Mouse (Mus musculus) mouse embryonic stem cell (cell line): ENCODE measurements around the gene Copz2.
"Not testable (repeated sequence)": the region's sequence is repeated elsewhere in the genome, so short reads cannot be mapped to it uniquely, and the experiment has no call there.

Experiments used
- in situ Hi-C, 2 experiments: fragments of 300-500 bp; cut with MboI; formaldehyde crosslinking; loops; 1 replicate in 1 of 2; 3 replicates in 1 of 2; pipeline ENCODE4 v1.14.3; 2019 to 2020; ENCODE audit warnings: low sequenced_read_pairs in 2 of 2, low pct_unique_long_range_greater_than_20kb in 1 of 2, mixed read lengths in 1 of 2; ENCODE audit not compliant: unreplicated experiment in 1 of 2

Gene Copz2

DNA sequence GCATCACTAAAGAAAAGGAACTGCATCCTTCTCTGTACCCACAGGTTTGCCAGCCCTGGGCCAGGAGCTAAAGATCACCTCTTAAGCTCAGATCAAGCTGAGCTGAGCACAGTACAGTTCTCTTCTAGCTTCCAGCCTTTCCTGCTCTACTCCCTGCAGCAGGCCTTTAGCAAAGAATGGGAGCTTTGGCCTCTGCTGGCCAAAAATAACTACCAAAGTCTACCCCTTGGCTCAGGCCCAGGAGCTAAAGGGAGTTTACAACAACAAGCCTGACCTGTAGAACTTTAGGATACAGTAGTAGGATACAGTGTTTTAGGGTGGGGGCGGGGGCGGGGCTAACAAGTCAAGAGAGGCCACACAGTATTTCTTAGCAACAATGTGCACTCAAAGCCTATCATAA, 23.2 kb upstream of the Copz2 start:
- in situ Hi-C loops: no loop called here

DNA sequence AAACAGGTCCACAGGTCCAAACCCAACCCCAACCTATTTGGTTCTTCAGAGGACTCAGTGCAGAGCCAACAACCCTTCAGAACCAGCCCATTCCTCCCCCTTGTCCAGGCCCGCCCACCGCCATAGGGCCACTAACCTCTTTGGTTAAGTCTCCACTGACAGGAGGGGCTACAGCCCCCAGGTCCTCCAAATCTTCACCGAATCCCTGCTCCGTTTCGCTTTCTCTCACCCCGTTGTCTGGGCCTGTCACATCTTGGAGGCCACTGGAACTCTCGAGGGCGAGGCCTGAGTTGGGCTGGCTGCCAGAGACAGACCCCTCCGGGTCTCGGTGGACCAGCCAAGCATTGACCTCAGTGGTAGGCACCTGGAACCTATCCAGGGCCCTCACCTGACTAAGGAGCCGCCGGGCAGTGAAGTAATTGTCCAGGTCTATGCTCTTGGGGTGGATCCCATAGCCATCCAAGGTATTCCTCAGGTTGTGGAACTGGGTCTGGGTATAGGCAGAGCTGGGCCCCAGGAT, 22.5 kb upstream of the Copz2 start:
- in situ Hi-C loops: no loop called here

DNA sequence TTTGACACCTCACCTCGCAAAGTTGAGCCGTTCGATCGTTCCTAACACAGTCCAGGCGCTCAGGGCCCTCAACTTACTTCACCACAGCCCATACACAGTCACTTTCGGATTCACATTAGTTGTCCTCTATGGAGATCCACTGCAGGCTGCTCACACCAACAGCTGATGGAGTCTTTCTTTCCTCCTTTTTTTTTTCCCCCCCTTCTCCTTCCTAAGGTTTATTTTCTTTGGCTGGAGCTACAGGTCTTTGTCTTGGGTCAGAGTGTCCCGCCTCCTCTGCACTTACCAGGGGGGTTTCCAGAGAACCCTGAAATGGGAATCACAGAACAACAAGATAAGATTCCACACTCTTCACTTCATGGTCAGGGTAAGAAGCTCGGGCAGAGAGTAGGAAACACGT, 21.8 kb upstream of the Copz2 start:
- in situ Hi-C loops: no loop called here

DNA sequence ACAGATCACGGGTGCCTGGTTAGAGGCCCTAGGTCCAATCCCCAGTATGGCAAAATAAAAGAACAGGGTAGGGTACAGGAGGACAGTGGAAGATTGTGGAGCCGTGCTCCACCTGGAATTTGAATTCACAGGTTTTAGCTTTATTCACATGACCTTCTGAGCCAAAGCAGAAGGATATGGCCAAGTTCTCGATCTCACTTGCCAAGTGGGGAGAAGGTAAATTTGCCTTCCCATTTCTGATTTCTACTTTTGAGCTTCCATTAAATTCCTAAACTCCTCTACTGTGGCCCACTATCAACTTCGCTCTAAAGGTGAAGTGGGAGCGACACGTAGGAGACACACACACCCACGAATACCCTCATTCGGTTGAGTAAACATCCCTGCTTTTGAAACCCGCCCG, 20.8 kb upstream of the Copz2 start:
- in situ Hi-C loops: no loop called here

DNA sequence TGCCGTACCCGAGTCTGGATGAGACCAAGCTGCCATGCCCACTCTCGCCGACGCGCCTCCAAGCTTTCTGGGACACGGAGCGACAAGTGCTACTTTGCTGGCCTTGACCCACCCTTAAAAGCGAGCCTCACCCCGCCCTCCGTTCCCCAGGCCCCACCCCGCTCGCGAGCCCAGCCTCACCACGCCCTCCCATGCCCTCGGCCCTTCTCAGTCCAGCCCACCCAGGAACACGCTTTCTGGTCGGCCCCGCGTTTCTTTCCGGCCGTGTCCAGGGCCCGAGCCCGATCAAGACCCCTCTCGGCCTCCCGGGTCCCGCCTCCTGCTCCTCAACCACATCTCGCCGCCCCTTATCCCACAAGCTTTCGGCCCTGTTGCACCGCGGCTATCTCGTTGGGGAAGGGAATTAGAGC, 20.3 kb upstream of the Copz2 start:
- in situ Hi-C loops: no loop called here

DNA sequence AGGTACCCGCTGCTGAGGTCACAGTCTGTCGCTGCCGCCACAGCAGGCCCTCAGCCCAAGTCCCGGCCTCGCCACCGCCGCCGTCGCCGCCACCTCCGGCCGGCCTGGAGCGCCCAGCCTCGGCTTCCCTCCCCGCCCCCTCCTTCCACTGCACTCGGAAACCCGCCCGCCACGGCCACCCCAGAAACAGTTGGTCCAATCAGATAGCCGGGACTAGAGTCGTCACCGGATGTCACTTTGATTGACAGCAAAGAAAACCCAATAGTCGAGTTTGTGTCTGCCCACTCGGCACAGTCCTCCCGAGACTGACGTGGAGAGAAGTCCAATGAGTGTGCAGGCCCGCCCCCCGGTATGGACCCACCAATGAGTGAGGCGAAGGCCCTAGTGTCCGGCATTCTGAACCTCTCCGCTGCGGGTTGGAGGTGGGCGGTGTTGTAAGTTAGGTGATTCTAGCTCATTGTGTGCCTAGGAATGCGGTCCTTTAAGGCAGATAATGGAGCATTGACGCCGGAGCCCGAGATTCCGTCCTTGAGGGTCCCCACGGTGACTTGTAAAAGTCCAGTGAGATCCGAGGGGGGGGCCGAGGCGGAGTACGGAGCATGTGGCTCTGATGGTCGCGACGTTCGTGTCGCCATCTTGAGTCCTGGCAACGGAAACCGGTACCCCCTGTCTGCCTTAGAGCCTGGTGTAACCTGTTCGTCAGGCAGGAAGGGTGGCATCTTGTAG, 19.7 kb upstream of the Copz2 start, which contains the start of gene Nfe2l1:
Gene Nfe2l1, minus strand, starts transcription at position 156 of the 726 bp plus-strand sequence.
- in situ Hi-C loops: no loop called here

DNA sequence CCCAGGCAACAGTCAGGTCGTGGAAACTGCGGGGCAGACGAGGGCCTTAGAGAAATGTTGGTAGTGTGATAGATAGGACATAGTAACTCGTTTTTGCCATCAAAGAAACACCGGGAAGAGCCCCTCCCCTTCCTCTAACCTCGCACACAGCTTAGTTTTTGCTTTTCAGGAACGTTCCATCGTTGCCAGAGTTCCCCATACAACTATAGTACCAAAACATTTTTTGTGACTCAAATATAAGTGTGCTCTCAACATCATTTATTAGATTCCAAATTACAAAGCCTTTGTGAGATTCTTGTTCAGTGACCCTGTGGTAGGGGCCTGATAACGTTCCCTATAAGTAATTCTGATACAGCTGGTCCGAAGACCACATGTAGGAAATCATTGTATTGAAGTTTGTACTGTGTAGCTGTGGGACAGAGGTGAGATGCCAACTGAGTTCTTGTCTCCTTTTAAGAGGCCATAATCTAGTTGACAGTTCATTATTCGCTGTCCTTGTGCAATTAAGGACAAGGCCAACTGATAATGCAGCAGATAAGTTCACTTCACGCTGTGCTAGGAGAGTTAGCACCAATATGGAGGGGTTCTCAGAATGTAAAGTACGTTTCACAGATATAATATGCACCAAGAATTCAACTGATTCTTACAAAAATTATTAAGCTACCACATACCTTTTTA, 19.0 kb upstream of the Copz2 start:
- in situ Hi-C loops: no loop called here

DNA sequence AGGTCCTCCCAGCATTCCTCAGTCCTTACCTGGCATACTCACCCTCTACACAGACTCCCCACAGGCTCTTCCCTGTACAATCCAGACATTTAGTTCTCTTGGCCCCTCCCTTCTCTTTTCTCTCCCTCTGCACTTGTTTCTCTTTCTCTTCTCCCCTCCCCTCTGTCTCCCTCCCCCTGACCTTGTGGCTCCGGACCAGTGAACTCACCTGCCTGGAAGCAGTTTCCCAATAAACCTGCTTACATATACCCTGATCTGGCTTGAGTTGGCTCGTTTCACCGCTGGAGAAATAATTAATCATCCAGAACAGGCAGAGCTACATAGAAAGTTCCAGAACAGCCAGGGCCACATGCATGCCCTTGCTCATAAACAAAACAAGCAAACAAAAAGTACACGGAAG, 18.2 kb upstream of the Copz2 start:
- in situ Hi-C loops: no loop called here

DNA sequence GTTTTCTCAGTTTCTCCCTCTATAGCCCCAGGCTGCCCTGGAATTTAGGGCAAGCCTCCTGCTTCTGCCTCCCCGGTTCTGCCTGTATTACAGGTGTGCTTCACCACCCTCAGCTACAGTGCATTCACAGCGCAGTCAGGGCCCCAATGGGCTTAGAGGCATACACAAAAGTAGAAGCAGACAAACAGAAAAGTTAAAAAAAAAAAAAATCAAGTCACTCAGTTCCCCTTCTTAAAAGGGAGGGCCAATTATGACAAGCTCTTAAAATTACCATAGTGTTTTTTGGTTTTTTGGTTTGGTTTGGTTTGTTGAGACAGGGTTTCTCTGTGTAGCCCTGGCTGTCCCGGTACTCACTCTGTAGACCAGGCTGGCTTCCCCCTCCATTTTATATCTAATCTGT, 17.1 kb upstream of the Copz2 start:
- in situ Hi-C loops: no loop called here

DNA sequence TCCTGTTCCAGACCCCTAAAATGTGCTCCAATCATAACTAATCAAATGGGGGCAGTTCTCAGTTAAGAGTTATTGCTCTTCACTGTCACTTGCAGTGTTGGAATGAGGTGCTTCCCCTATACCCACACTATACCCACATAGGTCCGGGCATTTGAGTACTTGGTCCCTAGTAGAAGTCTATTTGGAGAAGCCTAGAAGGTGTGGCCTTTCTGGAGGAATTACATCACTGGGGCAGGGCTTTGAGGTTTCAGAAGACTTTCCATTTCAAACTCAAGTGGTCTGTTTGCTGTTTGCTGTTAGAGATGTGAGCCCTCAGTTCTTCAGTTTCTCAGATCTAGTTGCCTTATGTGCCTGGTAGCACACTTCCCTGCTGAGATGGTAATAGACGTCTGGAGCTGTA, 16.7 kb upstream of the Copz2 start:
- in situ Hi-C loops: no loop called here

DNA sequence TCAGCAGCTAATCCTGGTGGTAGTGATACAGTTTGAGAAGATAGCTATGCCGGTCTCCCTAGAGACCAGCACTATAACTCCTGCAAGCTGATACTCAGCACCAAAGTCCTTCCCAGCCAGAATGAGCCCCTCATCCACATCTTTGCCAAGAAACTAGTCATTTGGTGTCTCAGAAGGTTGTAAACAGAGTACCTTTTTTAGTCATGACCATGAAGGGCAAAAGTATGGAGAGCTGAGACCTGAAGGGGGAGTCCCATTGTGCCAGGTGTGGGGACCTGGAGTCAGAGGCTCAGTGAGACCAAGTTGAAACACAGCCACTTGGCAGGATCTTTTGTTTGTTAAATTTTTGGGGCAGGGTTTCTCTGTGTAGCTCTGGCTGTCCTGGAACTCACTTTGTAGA, 15.5 kb upstream of the Copz2 start:
- in situ Hi-C loops: no loop called here

DNA sequence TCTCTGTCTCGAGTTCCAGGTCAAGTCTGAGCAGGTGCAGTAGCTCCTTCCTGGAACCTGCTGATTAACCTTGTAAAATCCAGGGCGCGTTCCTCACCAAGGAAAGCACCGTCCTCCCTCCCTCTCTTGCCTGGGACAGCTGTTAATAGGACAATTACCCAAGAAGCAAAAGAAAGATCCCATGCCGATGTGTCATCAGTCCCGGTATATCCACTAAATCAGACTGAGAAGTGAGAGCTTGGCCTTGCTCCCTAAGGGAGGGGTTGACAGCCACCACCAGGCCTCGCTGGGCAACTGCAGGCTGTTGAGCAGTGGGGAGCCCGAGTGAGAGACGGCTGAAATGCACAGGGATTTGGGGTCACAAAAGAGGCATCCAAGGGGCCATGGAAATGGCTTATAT, 12.4 kb upstream of the Copz2 start:
- in situ Hi-C loops: no loop called here

DNA sequence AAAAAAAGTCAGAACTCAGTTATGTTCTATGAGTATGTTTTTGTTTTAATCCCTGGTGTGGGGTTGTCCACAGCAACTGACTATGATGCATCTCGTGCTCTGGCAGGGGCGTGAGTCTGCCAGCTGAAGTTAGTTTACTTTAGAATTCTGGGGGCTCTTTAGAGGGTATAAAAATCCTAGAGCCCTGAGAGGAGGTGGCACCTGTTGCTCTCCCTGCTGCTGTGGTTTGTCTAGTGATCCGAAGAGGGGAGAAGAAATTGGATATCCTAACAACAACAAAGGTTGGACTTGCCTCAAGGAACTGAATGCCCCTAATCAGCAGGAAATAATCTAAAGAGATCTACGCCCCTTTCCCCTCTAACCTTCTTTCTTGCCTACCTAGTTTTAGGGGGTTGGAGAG, 11.3 kb upstream of the Copz2 start:
- in situ Hi-C loops: no loop called here

DNA sequence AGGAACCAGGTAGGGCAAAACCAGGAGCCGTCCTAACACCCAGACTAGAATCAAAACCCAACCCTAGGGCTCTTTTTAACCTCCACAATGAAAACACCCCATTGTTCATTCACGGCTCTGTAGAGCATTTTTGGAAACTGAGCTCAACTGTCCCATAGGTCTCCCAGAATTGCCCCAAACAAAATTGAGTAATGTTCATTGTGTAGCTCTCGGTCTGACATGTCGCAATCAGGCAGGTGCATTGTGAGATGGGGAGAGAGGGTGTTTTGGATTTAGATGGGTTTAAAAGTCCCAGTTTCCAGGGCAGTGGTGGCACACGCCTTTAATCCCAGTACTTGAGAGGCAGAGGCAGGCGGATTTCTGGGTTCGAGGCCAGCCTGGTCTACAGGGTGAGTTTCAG, 10.2 kb upstream of the Copz2 start:
- in situ Hi-C loops: no loop called here

DNA sequence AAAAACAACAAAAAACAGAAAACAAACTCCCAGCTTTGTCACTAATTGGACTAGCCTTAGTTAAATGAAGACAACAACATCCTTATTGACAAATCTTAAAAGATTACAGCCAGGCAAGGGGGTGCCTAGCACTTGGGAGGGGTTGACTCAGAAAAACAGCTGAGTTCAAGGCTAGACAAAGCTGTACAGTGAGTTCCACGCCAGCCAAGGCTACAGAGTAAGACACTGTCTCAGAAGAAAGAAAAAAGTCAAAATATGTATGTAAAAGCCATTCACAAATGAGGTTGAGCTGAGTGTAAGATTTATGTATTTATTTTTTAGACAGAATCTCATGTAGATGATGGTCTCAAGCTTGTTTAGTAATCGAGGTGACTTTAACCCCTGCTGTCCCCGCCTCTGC, 9.8 kb upstream of the Copz2 start:
- in situ Hi-C loops: no loop called here

DNA sequence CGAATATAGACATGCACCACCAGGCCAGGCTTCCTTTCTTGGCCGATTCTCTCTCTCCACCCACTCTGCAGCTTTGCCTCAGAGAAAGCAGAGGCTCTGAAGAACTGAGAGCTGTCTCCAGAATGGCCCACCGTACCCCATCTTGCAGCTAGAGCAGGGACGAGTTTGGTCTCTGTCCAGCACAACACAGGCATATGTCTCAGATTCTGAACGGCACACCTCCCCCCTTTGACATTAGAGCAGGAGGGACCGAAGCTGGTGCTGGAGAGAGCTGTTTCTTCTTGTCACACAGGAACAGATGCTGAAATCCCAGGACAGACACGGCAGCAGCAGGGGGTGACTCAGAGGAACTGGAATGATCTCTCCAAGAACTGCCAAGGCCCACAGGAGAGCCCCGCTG, 9.4 kb upstream of the Copz2 start:
- in situ Hi-C loops: no loop called here

DNA sequence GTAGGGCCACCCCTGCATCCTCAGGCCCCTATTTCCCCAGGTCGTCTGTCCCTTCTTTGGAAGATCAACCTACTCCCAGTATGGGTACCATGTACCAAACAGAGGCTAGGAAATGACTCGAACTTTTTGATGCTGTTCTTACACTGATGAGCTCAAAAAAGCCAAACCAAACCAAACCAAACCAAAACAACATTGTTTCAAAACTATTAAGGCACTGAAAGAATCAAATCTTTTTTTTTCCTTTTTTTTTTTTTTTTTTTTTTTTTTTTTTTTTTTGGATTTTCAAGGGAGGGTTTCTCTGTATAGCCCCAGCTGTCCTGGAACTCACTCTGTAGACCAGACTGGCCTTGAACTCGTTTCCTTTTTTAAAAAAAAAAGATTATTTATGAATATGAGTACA, 6.0 kb upstream of the Copz2 start:
- in situ Hi-C loops: no loop called here

DNA sequence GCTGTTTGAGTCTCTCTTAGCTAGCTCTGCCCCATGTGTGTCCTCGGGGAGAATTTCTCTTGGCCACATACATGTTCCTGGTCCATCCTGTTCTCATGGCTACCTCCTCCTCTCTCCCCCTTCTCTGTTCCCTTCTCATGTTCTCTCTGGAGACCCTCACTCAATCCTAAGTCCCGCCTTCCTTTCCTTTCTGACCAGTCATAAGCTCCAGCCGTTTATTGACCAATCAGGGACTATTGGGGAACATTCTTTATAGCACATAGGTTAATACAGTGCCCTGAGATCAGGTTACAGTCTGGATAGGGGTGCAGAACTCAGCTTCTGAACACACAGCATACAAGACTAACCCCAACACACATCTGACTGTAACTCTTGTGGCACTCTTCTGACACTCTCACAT, 2.4 kb upstream of the Copz2 start:
- in situ Hi-C loops: no loop called here

DNA sequence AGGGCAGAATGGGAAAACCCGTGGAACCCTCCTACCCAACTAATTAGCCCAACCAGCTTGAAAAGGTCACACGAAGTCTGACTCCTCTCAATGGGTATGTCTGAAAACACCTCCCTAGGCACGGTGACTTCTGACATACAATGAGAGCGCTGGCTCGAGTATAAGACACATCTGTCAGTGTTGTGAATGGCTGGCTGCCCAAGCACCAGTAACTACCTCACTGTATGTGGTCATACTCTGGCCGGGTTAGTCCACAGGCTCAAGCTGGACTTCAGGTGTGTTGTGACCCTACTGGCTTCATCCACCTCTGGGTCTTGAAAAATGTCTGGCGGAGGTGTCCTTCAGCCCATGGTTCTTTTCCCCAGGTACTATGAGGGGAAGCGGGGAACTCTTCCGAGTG, 976 bp upstream of the Copz2 start:
- in situ Hi-C loops: no loop called here

DNA sequence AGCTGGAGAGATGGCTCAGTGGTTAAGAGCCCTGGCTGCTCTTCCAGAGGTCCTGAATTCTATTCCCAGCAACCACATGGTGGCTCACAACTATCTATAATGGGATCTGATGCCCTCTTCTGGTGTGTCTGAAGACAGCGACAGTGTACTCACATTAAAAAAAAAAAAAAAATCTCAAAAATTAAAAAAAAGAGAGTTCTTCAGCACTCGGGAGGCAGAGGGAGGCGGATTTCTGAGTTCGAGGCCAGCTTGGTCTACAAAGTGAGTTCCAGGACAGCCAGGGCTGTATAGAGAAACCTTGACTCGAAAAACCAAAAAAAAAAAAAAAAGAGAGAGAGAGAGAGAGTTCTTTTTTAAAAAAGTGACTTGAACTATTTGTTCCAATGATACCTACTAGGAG, 525 bp upstream of the Copz2 start:
- in situ Hi-C loops: not testable (repeated sequence)
